Mouse (Mus musculus) retina, postnatal 7 days (tissue): Measurements from ENCODE around the gene Lpar2.

ENCODE experiments used
- DNase-seq: peaks from one replicate; pipeline ENCODE4 v3.0.0-alpha.2; 2012; ENCODE audit warnings: low read depth, low spot score

Lpar2 gene

DNA sequence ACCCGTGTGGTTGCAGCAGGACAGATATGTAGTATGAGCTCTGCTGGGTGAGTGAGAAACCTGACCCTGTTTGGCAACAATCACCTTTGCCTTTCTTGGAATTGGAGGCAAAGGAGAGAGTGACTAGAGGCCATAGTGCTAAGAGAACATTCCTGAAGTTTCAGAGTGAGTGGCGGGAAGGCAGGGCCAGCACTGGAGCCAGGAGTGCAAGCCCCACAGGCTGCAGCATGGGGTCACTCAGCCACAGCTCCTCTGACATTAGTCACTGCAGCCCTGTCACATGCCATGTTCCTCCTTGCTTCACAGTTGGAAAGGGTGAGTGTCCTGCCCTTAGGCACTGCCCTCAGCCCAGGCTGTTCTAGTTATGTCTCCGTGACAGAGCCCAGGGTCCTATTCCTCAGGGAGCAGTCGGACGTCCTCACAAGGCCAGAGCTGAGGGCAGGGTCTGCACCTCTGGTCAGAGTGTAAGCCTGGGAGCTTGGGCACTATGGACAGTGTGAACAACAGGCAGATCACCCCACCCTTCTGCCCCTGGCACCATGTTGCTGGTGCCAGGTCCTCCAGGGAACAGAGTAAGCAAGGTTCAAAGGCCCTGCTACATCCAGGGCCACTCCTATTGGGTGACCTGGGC, 45.6 kb downstream of the Lpar2 start:
- no peak for DNase-seq

GRCm38 (mm10) chr8:69870003-69870765, 48.0 kb downstream of the Lpar2 start:
- DNase-seq = no peak

DNA sequence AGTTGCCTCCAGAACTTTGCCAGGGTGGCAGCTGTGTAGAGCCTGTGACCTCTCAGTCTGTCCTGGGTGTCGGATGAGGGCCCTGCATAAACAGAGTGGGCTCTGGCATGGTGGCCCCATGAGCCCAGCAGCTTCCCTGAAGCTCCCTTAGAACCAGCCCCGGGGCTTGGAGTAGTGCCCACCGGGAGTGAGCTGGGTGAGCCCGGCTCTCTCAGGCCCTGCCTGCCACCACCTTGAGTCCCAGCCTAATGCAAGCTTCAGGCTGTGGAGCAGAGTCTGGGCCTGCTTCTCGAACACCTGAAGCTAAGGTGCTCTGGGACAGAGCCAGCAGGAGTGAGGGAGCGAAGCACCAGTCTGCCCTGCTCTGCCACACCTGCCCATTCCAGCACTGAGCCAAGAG, 48.7 kb downstream of the Lpar2 start:
- no peak for DNase-seq

DNA sequence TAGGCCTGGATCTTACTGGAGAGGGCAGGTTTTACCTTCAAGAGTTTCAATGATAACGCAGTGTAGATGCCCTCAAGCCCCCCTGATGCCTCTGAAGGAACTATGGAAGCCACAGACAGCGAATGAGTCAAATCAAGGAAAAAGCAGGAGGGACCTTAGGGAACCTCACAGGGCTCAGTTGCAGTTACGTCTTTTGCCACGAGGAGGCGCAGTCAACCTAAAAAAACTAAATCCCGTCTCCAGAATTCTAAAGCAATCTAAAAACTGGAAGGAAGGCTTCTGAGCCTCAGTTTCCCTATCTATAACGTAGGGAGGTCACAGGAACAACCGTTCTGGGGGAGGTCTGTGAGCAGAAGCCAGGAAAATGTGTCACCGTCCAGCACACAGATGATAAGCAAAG, 51.9 kb downstream of the Lpar2 start:
- no peak for DNase-seq

DNA sequence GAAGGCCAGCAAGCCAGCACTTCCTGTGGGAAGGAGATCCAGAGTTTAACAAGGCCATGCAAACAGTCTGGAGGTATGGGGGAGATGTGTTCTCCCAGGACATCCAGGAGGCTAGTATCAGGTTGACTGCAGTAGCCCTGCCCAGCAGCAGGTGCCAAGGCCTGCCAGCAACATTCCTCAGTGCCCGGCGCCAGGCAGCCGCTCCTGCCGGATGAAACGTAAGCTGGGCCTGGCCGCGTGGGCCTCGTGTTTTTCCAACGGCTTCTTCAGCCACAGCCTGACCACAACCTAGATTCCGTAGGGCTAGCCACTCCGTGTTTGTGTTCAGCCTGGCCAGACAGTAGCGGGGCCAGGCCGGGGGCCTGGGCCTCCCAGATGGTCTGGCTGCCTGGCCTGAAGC, 52.4 kb downstream of the Lpar2 start:
- DNase-seq = no peak

GRCm38 (mm10) chr8:69876097-69876496, 53.9 kb downstream of the Lpar2 start:
- no peak for DNase-seq

- no peak for DNase-seq
These were observed 54.7 kb downstream of the Lpar2 start for GRCm38 (mm10) chr8:69876967-69877366.

DNA sequence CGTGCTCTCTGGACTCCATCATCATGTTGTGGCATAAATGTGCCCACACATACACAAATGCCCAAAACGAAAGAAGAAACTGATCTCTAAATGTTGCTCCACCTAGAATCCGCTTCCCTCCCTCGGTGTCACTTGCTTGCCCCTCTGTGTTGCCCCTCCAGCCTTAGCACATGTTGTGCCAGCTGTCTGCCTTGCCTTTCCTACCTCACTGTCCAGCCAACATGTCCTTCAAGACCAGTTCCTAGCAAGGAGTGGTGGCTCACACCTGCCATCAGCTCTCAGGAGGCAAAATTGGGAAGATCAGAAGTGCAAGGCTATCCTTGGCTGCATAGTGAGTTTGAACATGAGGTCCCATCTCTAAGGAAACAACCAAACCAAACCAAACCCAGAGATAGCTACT, 55.2 kb downstream of the Lpar2 start:
- no peak for DNase-seq

GRCm38 (mm10) chr8:69877992-69878391, 55.8 kb downstream of the Lpar2 start:
- no peak for DNase-seq

GRCm38 (mm10) chr8:69879678-69880077, 57.4 kb downstream of the Lpar2 start:
- DNase-seq = no peak
